Mouse (Mus musculus): ENCODE results near the gene Fmo6. TPM values are rescaled to one million over a fixed set of nuclear protein-coding genes. Genes with fewer than 3 reads are reported as not detected.

The Fmo6 gene
- polyA plus RNA-seq, 1 experiment from 2014 or later: not detected

DNA sequence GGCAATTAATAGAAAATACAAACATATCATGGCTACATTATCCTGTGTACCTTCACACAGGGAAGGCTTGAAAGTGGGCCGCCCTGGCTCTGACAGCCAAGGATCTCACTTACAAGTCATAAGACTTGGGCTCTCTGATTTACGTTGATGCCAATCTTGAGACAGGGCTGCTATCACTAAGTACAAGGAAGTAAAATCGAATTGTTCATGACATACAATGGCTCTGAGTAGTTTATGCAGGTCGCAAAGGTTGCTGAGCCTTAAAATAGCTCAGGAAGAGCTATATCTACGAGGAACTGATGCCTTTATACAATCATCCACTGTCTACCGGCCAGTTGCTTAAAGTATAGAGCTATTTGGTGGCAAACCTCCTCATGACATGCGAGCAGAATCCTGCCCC lies 66.3 kb downstream of the Fmo6 start:
- Histone ChIP-seq H3K4me2 (replicated peaks) (no peak overlapping the region), H3K4me3 (no peak overlapping the region), H3K36me3 (no peaks in the 10 kb centered on the region), H3K27ac (replicated peaks) (no peak overlapping the region), H3K27me3 (no peaks in the 10 kb centered on the region), H3K9me3 (no peaks in the 10 kb centered on the region), H3K9ac (replicated peaks) (no peak overlapping the region), H3K4me1 (no peaks in the 10 kb centered on the region)
- 84% methylated on average over 7 of the region's 7 CpGs for WGBS
- no peak for ATAC-seq (replicated peaks)

- no peak for ATAC-seq (replicated peaks)
- no peak overlapping the region for H3K4me2 ChIP-seq (replicated peaks)
- no peaks in the 10 kb centered on the region for H3K4me1 ChIP-seq
- no peaks in the 10 kb centered on the region for H3K9me3 ChIP-seq
- 79% methylated on average over 4 of the region's 4 CpGs for WGBS
- H3K27ac ChIP-seq (replicated peaks): no peak overlapping the region
- H3K27me3 ChIP-seq: no peaks in the 10 kb centered on the region
- no peak overlapping the region for H3K9ac ChIP-seq (replicated peaks)
- H3K36me3 ChIP-seq: no peaks in the 10 kb centered on the region
- no peak overlapping the region for H3K4me3 ChIP-seq
Observed at GRCm38 (mm10) chr1:162867396-162867795, 69.9 kb downstream of the Fmo6 start.

Other genes starting within 250 kb of the Fmo6 start
- 135 and 141 TPM in 2 replicates for gene Prrc2c, start 197.0 kb downstream of the Fmo6 start, polyA plus RNA-seq (2015; fragmentation: Nextera tagmentation; extraction: Ambion mirVana)
- 0.10 TPM in 1 of 2 replicates, not detected in the other for gene Fmo4, start 123.5 kb downstream of the Fmo6 start, polyA plus RNA-seq (2015; fragmentation: Nextera tagmentation; extraction: Ambion mirVana)
- gene Fmo1, start 70.9 kb downstream of the Fmo6 start, polyA plus RNA-seq (2015; fragmentation: Nextera tagmentation; extraction: Ambion mirVana): 15.3 and 16.1 TPM in 2 replicates
- gene Fmo2, start 38.8 kb downstream of the Fmo6 start, polyA plus RNA-seq (2015; fragmentation: Nextera tagmentation; extraction: Ambion mirVana): 0.14 TPM in 1 of 2 replicates, not detected in the other
- not detected in 2 replicates for gene Fmo3, start 47.0 kb upstream of the Fmo6 start, polyA plus RNA-seq (2015; fragmentation: Nextera tagmentation; extraction: Ambion mirVana)
- gene Mroh9, start 148.2 kb upstream of the Fmo6 start, polyA plus RNA-seq (2015; fragmentation: Nextera tagmentation; extraction: Ambion mirVana): not detected in 2 replicates